Mouse (Mus musculus) frontal cortex, adult 2 months (tissue): ENCODE results near the gene Bicdl2. TPM values are rescaled to one million over a fixed set of nuclear protein-coding genes. Genes with fewer than 3 reads are reported as not detected.

Experiments
- DNase-seq, 2 experiments: peaks; one replicate each; pipeline ENCODE4 v3.0.0; 2022; ENCODE audit warnings: low spot score in 1 of 2; ENCODE audit errors: extremely low spot score in 1 of 2
- polyA plus RNA-seq: library from polyadenylated mRNA; depleted of rRNA; stranded (reverse); fragments of >200 nt; gene quantifications from 2 replicates; pipeline ENCODE4 v1.2.3, GENCODE M21; 2012

The Bicdl2 gene
- polyA plus RNA-seq, 1 experiment, result not detected

DNA sequence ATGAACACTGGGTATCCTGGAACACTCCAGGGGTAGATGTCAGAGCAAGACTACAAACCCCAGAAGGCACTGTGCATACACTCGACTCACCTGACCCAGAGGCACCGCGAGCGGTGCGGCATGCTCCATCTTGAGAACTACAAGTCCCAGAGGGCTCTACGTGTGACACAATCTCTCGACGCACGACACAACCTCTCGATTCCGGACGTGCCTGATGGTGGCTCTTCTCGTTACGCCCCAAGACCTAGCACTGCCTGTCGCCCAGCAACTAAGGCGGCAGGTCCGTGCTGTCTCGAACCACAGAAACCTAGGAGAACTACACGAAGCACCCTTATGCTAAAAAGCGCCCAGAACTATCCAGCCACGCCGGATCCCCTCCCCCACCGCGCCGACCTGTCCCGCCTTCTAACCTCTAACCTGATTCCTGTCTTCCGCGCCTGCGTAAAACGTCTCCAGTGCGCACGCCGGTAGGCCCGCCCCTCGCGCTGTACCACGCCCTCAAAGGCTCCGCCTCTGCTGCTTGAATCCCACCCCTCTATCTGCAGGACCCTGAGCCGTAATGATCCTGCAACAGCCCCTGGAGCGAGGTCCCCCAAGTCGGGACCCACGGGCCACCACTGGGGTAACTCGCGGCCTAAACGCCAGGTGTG is 13.2 kb downstream of the Bicdl2 start, which contains the start of the genes Hcfc1r1 and Thoc6:
Hcfc1r1 (plus strand) TSS at position 173 of the 650 bp plus-strand sequence.
Thoc6 (minus strand) TSS at position 459 of the 650 bp plus-strand sequence.
- peak; percentile 94 to 96 for DNase-seq

DNA sequence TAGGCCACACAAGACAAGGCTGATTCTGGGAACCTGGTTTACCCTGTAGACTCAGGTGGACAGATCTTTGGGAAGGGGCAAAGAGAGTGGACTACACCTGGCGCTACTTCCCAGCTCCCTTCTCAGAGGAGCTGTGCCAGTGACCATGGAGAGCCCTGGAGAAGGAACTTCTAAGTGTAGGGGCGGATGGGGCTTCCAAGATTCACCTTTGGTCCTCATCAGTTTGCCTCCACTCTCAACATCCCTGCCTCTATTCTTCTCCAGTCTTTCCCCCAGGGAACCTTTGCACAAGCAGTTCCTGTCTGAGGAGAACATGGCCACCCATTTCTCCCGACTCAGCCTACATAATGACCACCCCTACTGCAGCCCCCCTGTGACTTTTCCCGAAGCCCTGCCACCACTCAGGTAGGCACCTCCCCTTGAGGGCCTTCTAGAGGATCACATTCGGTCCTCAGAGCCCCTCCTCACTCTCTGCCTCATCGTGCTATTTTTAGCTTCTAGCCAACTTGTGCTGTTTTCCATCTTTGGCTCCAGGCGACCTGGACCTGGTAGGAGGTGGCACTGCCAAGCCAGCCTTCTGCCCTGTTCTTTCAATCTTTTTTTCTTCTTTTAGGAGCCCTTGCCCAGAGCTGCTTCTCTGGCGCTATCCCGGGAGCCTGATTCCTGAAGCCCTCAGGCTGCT is 14.1 kb downstream of the Bicdl2 start:
- peak in 1 of 2 experiments; percentile 16 for DNase-seq

DNA sequence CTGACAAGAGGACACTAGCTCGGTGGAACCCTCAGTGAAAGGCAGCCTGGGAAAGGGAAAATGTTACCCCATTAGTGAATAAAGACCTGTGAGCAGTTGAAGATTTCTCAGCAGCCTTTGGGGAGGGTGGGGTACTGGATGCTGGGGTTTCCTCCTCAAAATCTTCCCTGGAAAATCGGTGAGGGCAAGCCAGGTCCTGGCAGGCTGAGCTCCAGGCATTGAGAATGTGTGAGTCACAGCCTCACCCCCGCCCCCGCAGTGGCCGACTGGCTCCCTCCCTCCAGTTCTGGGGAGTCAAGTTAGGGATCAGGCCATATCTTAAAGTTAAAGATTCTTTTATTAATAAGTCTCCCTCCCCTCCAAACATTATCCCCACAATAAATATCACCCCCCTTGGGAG is 14.8 kb downstream of the Bicdl2 start:
- DNase-seq, result peak in 1 of 2 experiments; percentile 41

DNA sequence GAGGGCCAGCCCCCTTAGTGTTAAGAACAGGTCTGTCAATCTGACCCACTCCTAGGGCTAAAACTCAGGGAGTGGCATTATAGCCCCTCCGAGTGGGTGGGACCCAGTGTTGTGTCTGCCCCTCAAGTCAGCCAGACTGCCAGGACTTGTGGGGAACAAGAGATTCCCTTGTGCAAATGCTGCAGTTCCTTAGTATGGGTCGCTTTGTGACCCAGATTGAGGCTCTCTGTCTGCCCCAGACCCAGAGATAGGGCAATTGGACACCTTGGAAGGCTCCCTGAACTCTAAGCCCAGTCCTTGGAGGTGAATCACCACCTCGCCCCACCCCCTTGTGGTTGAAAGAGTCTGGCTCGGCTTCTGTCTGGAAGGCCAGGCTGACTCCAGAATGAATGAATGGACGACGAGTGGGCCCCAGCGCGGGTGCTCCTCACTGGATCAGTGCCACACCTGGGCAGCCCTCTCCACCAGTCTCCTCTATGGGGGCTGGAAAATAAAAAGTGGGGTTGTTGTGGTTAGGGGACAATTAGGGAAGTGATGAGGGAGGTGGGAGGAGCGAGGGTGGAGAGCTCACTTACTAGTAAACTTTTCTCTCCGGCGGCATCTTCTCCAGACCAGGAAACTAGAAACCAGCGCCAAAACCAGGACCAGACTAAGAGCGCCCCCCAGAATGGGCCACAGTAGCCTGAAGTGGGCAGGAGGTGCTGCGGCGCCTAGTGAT is 15.4 kb downstream of the Bicdl2 start:
- DNase-seq, result peak in 1 of 2 experiments; percentile 20

DNA sequence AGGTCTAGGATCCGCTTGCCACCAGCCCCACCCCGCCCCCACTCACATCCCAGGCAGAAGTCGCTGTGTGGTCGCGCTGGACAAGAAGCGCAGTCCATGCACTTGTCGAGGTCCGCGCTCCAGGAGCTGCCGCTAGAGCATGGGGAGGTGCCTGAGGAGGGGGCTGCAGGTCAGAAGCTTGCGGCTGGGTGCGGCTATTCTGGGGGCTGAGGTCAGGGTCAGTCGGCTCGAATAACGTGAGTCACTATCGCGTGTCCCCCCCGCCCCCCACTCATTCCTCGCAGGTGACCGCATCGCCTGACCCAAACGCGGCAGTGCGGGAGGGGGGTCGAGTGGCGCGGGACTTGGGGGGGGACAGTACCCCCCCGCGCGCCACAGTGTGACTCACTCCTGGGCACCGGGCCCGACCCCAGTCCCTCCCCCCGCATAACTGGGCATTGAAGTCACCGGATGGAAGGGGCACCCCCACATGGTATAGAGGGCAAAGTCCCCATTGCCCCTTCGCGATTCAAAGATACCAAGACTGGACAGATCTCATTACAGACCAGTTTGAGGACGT is 16.2 kb downstream of the Bicdl2 start:
- DNase-seq, result peak in 1 of 2 experiments; percentile 13

DNA sequence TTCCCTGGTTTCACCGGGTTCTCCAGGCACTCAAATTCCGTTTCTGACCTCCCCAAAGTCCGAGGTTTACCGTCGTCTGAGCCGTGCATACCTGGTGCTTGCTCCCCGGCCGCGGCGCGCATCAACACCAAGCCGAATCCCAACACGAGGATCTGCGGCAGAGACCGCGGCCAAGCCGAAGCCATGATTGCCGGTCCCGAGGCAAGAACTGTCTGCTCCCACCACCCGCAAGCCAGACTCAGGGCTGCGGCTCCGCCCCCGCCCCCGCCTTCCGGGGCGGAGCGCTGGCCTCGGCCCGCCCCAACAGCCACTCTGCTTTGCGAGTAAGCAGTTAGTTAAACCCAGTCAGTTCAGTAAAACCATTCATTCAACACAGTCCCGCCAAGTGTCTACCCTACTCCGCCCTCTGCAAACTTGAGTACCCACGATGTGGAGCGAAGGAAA is 17.0 kb downstream of the Bicdl2 start, which contains the start of gene Tnfrsf12a:
Tnfrsf12a (minus strand) TSS at position 233 of the 444 bp plus-strand sequence.
- peak; percentile 38 to 81 for DNase-seq

DNA sequence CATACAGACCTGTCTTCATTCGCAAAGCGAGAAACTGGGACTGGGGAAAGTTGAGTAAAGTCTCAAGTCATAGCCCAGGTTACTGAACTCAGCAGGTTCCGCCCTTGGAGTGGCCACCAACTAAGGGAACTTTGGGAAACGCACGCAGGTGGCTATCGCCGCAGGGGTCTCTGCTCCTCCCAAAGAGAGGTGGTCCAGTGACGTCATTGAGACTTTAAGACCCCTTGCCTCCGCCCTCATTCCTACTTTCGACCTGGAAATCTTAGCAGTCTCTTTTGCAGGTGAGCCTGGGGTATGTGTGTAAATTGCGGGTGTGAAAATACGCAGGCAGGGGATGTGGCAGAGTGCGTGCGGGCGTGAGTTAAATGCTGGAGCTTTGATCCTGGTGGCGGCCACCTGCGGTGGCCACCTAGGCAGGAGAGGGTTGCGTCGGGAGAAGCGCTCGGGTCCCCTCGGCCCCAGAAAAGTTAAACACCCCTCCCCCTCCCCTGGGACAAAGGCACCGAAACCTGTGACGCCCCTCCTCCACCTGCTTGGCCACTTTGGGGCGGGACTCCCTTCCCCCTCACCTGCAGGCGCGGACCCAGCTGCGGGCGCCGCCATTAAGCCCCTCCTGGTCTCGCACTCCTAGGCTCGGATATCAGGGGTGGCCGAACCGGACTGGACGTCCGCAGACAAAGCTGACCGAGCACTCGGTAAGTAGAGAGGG is 19.0 kb downstream of the Bicdl2 start, which contains the start of gene Cldn6:
Cldn6 (plus strand) TSS at position 123 of the 709 bp plus-strand sequence.
- no peak for DNase-seq

DNA sequence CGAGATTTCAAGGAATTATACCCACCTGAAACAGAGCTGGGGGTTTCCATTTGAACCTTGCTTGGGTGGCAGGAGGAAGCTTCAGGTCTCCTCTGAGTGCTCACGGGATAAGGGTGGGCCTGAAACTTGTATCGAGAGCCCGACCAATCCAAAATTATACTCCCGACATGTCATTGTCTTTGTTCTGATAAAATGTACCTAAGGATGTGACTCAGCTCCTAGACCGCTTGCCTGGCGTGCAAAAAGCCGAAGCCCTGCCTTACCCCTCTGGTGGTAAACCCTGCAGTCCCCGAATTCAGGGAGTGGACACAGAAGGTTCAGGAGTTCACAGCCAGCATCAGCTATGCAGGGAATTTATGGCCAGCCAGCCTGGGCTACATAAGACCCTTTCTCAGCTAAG is 20.0 kb downstream of the Bicdl2 start:
- DNase-seq, result no peak

DNA sequence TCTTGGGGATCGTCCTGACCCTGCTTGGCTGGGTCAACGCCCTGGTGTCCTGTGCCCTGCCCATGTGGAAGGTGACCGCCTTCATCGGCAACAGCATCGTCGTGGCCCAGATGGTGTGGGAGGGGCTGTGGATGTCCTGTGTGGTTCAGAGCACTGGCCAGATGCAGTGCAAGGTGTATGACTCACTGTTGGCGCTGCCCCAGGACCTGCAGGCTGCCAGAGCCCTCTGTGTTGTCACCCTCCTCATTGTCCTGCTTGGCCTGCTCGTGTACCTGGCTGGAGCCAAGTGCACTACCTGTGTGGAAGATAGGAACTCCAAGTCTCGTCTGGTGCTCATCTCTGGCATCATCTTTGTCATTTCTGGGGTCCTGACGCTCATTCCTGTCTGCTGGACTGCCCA is 20.8 kb downstream of the Bicdl2 start:
- DNase-seq, result no peak

DNA sequence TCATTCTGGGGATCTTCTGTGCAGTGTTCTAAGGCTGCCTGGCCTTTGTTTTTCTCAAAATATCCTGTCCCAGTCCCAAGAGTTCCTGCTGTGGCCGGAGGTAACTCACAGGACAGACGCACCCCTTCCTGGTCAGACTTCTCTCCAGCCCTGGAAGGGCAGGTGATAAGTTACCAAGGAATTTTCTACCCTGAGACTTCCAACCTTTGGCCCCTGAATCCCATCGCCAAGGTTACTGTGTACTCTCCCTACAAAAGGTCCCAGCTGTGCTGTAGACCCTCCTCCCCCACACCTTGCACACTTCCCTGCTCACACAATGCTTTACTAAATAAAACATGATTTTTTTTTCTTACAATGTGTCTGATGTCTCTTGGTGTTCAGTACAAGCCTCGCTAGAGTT is 21.8 kb downstream of the Bicdl2 start:
- DNase-seq, result no peak

DNA sequence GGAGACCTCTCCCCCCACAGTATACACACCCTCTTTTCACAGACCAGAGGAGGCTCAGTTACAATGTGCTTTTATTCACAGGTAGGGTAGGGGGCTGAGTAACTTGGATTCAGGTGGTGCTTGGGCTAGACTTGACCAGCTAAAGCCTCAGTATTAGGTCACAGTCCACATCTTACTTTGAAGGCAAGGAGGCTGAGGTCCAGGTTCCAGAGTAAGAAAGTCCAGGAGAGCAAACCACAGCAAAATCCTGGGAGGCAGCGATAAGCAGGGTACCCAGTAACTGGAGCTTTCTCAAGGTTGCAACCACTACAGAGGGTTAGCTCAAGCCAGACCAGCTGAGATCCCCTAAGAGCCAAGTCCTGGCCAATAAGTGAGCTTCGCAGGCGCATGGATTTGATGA is 22.2 kb downstream of the Bicdl2 start:
- no peak for DNase-seq

DNA sequence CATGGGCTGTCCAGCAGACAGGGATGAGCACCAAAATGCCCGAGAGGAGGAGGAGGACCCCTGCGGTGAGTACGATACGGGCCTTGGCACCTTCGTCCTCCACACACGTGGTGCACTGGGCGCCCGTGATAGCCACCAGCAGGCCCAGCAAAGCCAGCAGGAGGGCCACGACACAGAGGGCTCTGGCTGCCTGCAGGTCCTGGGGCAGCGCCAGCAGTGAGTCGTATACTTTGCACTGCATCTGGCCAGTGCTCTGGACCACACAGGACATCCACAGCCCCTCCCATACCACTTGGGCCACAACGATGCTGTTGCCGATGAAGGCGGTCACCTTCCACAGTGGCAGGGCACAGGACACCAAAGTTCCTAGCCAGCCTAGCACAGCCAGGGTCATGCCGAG is 22.9 kb downstream of the Bicdl2 start:
- DNase-seq, result no peak

DNA sequence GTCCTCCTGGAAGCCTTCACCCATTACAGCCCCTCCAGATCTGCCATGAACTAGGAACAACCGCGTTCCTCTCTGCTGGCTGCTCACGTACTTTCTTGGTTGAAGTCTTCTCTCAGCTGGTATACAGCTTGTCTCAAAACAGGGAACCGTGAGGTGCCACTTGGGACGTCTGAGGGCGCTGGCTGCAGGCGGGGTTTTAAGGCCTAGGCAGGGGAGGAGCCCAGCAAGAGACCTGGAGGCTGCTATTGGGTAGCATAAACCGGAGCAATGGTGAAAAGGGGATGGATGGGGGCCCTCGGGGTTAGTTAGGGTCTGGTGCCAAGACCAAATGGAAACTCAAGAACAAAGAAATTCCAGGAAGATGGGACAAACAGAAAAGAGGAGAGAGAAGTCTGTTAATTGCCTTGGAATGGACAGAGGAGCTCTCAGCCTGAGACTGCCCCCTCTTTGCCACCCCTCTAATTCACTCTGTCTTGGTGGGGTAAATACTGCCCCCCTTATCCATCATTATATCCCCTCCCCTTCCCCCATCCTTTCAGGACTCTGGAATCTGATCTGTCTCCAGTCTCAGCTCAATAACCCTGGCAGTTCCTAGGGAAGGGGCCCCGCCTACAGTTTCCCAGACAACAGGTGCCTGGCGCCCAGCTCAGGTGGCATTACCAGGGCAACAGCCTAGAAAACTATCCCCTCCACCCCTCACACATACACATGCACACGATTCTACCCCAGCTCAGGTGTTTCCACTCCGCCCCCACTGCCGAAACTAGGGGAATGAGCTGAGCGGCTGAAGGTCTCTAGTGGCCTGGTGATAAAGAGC is 23.8 kb downstream of the Bicdl2 start, which contains the start of gene Cldn9:
Cldn9 (minus strand) TSS at position 171 of the 817 bp plus-strand sequence.
- DNase-seq, result no peak

DNA sequence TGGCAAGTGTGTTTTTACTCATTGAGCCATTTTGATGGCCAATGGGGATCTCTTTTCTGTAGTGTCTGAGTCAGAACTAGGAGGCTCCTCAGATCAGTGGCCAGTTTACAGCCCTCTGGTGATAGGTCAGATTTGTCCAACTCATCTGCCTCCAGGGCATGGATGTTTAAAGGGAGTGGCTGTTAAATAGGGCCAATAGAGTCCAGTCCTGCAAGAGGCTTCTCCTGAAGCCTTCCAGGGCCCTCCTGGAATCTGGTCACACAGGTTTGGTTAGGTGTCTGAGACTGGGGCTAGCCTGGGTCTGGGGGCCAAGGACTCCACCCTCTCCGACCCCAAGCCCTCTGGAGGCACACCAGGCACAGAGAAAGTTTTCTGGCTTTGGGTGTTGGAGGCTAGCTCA is 34.2 kb downstream of the Bicdl2 start:
- DNase-seq, result no peak

DNA sequence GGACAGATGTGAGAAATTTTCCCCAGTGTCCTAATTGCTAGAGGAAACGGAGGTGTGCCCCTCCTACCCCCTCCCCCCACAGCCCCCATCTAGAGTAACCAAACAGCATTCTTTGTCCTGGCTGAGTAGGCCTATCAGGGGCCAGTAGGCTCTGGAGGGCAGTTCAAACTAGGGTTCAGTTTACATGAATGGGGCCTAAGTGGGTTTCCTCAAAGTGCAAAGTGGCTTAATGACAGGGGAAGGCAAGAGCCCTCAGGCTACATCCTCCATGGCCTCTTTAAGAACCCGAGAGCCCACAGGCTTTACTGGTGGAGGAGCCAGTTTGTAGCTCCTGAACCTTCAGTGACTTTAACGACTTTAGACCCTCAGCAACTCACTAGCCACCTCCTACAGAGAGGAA is 35.5 kb downstream of the Bicdl2 start:
- no peak for DNase-seq

DNA sequence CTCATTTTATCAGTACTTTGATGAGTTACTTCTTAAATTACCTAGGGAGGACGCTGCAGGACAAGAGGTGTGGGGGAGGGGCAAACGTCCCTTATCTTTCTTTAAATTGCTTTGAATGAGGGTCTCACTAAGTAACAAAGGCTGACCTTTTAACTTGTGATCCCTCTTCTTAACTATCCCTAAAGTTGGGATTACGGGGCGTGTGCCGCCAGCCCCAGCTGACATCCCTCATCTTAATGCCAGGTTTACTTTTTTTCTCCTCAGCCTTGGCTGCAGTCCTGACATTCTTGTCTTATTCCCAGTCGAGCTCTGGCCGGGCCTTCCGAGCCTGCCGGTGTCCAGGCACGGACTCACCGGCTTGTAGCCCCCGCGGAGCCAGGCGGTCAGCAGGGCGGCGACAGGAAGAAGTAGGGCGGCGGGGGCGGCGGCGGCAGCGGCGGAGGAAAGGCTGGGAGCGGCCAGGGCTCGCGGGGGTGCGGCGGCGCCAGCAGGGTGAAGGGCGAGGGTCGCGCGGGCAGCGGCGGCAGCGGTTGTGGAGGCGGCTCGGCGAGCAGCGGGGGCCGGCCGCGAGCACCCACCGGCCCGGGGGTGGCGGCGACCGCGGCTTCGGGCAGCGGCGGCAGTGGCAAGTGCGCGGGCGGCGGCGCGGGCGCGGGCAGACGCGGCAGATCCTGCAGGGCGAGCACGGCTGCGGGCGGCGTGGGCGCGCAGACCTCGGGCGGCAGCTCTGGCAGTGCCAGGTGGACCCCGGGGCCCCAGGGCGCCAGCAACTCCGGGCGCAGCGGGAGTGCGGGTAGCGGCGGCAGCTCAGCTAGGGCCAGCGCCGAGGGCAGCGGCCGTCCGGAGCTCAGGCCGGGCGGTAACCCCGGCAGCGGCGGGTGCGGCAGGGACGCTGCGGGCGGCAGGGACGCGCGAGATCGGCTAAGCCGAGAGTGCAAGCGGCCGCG is 39.1 kb downstream of the Bicdl2 start:
- DNase-seq, result peak in 1 of 2 experiments; percentile 33

DNA sequence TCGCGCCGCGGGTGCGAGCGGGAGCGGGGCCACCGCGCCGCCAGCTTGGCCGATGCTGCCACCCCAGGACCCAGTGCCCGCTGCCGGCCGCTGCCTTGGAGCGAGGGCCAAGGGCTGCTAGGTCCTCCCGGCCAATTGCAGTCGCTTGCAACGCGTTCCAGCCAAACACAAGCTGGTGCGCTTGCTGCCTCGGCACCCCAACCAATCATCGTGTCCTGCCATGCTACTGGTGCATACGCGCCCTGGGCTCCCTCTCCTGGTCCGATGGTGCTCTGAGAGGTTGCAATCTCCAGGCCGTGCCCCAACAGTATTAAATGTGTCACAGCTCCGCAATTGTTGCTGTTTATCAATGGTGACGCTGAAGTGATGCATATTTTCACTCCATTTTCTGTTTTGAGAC is 39.8 kb downstream of the Bicdl2 start:
- peak; percentile 84 to 92 for DNase-seq

DNA sequence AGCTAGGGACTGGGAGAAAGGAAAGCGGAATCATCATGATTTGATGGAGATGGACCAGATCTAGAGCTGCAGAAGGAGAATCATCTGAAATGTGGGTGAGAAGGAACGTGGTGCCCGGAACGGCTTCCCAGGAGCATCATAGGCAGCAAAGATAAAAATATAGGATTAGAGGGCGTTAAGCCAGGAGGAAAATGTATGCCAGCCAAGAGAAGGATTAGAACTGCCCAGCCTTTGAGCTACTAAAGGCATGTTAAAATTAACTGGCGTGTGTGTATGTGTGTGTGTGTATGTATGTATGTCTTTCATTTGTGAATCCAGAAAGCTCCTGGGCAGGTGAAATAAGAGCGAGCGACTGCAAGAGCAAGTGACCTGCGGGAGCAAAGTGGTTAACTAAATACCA is 43.0 kb downstream of the Bicdl2 start:
- DNase-seq, result peak in 1 of 2 experiments; percentile 56
